Mouse (Mus musculus) embryonic fibroblast, embryonic 13.5 days (primary cell): ENCODE results near the gene Fndc5.

Source experiments
- CTCF ChIP-seq: IDR thresholded peaks from 2 replicates; pipeline ENCODE4 v1.5.1; 2011; ENCODE audit warnings: mild to moderate bottlenecking, control low read depth, low read length, moderate library complexity, borderline replicate concordance; ENCODE audit not compliant: insufficient read depth
- POLR2A ChIP-seq: IDR thresholded peaks from 2 replicates; pipeline ENCODE4 v1.6.1; 2011; ENCODE audit warnings: low read depth, mild to moderate bottlenecking, control low read depth, low read length, moderate library complexity

GRCm38 (mm10) chr4:129157541-129157940 lies 20.7 kb downstream of the Fndc5 start:
- TF ChIP-seq POLR2A = no peak
- no peak for TF ChIP-seq CTCF
